Mouse (Mus musculus) lung, adult 2 months (tissue): Measurements from ENCODE around the gene Gm13030. TPM values are rescaled to one million over a fixed set of nuclear protein-coding genes. Genes with fewer than 3 reads are reported as not detected.

Experiments
- DNase-seq: peaks from one replicate; pipeline ENCODE4 v3.0.0; 2022
- H3K4me1 ChIP-seq: fragments of 200-500 bp; 2 replicates; pipeline ENCODE4 v1.6.1; 2011; ENCODE audit warnings: low read length; ENCODE audit not compliant: control insufficient read depth, insufficient read depth
- H3K4me3 ChIP-seq: fragments of 200-500 bp; replicated peaks from 2 replicates; pipeline ENCODE3; 2011; ENCODE audit warnings: low read depth, mild to moderate bottlenecking, control low read depth, low read length; ENCODE audit errors: extremely low read depth
- CTCF ChIP-seq: fragments of 200-500 bp; IDR thresholded peaks from 2 replicates; pipeline ENCODE4 v1.5.1; 2011; ENCODE audit warnings: mild to moderate bottlenecking, low read length, control low read depth; ENCODE audit not compliant: insufficient read depth
- POLR2A ChIP-seq: fragments of 200-500 bp; IDR thresholded peaks from 2 replicates; pipeline ENCODE4 v1.6.1; 2011; ENCODE audit warnings: low read depth, mild to moderate bottlenecking, control low read depth, low read length, borderline replicate concordance; ENCODE audit errors: extremely low read depth
- WGBS: fragments of 180-500 bp; shearing (Covaris S2); methylation state at CpG from one replicate; pipeline ENCODE4 v1.1.7; 2018; 5-methylcytosine and 5-hydroxymethylcytosine counted together
- polyA plus RNA-seq: library from polyadenylated mRNA; depleted of rRNA; stranded (reverse); fragments of >200 nt; gene quantifications from 2 replicates; pipeline ENCODE4 v1.2.3, GENCODE M21; 2012

Gene Gm13030
- polyA plus RNA-seq, 1 experiment, result not detected

- no peak for DNase-seq
- TF ChIP-seq POLR2A, result no peak
- TF ChIP-seq CTCF, result no peak
- 58% methylated on average over 8 of the region's 8 CpGs for WGBS
- Histone ChIP-seq H3K4me3 (no peak overlapping the region), H3K4me1 (no peaks in the 10 kb centered on the region)
These were observed 5.1 kb downstream of the Gm13030 start for GRCm38 (mm10) chr4:138868666-138869065.

- DNase-seq, result peak; percentile 62
- H3K4me1 ChIP-seq, result no peaks in the 10 kb centered on the region
- no peak overlapping the region for H3K4me3 ChIP-seq
- WGBS, result 7% methylated on average over 7 of the region's 7 CpGs
- TF ChIP-seq CTCF, result peak; percentile 72
- no peak for TF ChIP-seq POLR2A
These were observed 7.4 kb downstream of the Gm13030 start for GRCm38 (mm10) chr4:138866413-138866812.

- H3K4me1 ChIP-seq, result no peaks in the 10 kb centered on the region
- 57% methylated on average over 6 of the region's 6 CpGs for WGBS
- H3K4me3 ChIP-seq, result no peak overlapping the region
- no peak for DNase-seq
- TF ChIP-seq POLR2A (no peak), CTCF (no peak)
These were observed 7.8 kb downstream of the Gm13030 start for GRCm38 (mm10) chr4:138865991-138866390.

GRCm38 (mm10) chr4:138865092-138865491, 8.7 kb downstream of the Gm13030 start:
- TF ChIP-seq CTCF (no peak), POLR2A (no peak)
- Histone ChIP-seq H3K4me3 (no peak overlapping the region), H3K4me1 (no peaks in the 10 kb centered on the region)
- WGBS, result 42% methylated on average over 5 of the region's 5 CpGs
- DNase-seq, result no peak

- H3K4me1 ChIP-seq, result no peaks in the 10 kb centered on the region
- TF ChIP-seq CTCF, result no peak
- TF ChIP-seq POLR2A, result no peak
- H3K4me3 ChIP-seq, result no peak within 1 kb of the TSS
- DNase-seq, result no peak
- WGBS, result 43% methylated on average over 10 of the region's 10 CpGs
These were observed 10.3 kb downstream of the Gm13030 start, which contains the start of gene Pla2g5 for GRCm38 (mm10) chr4:138863344-138863998. TSS of gene Pla2g5 (minus strand) at chr4:138863482.

- Histone ChIP-seq H3K4me1 (no peaks in the 10 kb centered on the region), H3K4me3 (no peak overlapping the region)
- DNase-seq, result peak; percentile 60
- no peak for TF ChIP-seq POLR2A
- TF ChIP-seq CTCF, result peak; percentile 37
- 4% methylated on average over 13 of the region's 13 CpGs for WGBS
These were observed 14.0 kb downstream of the Gm13030 start for GRCm38 (mm10) chr4:138859728-138860127.

GRCm38 (mm10) chr4:138859245-138859644, 14.5 kb downstream of the Gm13030 start:
- H3K4me1 ChIP-seq, result no peaks in the 10 kb centered on the region
- no peak overlapping the region for H3K4me3 ChIP-seq
- DNase-seq, result no peak
- peak; percentile 29; the same call in 1 of the 2 replicates for TF ChIP-seq CTCF
- no peak for TF ChIP-seq POLR2A
- 23% methylated on average over 9 of the region's 9 CpGs for WGBS

- Histone ChIP-seq H3K4me3 (no peak overlapping the region), H3K4me1 (no peaks in the 10 kb centered on the region)
- WGBS, result 77% methylated on average over 15 of the region's 15 CpGs
- DNase-seq, result no peak
- TF ChIP-seq POLR2A (no peak), CTCF (no peak)
These were observed 15.3 kb downstream of the Gm13030 start for GRCm38 (mm10) chr4:138858446-138858845.

GRCm38 (mm10) chr4:138857576-138857975, 16.2 kb downstream of the Gm13030 start:
- no peak for DNase-seq
- Histone ChIP-seq H3K4me1 (no peaks in the 10 kb centered on the region), H3K4me3 (no peak overlapping the region)
- 64% methylated on average over 10 of the region's 10 CpGs for WGBS
- TF ChIP-seq CTCF (no peak), POLR2A (no peak)

GRCm38 (mm10) chr4:138856491-138856890, 17.3 kb downstream of the Gm13030 start:
- Histone ChIP-seq H3K4me1 (no peaks in the 10 kb centered on the region), H3K4me3 (no peak overlapping the region)
- TF ChIP-seq POLR2A (no peak), CTCF (peak; percentile 90)
- peak; percentile 37 for DNase-seq
- WGBS, result 18% methylated on average over 7 of the region's 7 CpGs
